Mouse (Mus musculus): Measurements from ENCODE around the gene Gm10563. TPM values are rescaled to one million over a fixed set of nuclear protein-coding genes. Genes with fewer than 3 reads are reported as not detected.
A peak's percentile ranks its signal among the peaks of the same experiment; 100 is the strongest.

Gm10563 gene
- polyA plus RNA-seq, 1 experiment from 2014 or later, result not detected

GRCm38 (mm10) chr4:155654456-155655298 is 9.5 kb upstream of the Gm10563 start:
- Histone ChIP-seq H3K9ac (ENCODE audit: low read depth, low read length) (peak overlapping the region; percentile 68), H3K27ac (ENCODE audit: low read depth, low read length) (no peak overlapping the region), H3K27me3 (ENCODE audit: control insufficient read depth, insufficient read depth, low read length) (peaks cover 22% of the 10 kb centered on the region), H3K4me2 (replicated peaks; ENCODE audit: low read depth, low read length) (peak overlapping the region; percentile 92), H3K36me3 (ENCODE audit: control insufficient read depth, insufficient read depth, low read length) (peaks cover 23% of the 10 kb centered on the region), H3K9me3 (ENCODE audit: control insufficient read depth, low read length) (no peaks in the 10 kb centered on the region), H3K4me3 (ENCODE audit: low read length) (peak overlapping the region; percentile 47), H3K4me1 (ENCODE audit: control insufficient read depth, insufficient read depth, low read length) (peaks cover 36% of the 10 kb centered on the region)
- ATAC-seq (ENCODE audit: low FRiP score, low TSS enrichment), result peak; percentile 41
- WGBS, result 2% methylated on average over 52 of the region's 52 CpGs

DNA sequence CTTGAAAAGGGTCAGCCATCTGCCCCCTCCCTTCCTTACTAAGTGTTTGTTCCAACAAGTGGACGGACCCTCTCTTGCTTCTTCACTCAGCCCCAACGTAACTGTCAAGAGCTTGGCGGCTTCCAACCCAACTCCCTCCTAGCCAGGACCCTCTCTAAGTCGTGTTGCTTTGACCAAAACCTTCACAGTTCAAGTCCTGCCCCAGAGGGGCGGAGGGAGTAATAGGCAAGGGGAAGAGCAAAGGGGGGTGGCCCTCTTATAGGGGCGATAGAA is 8.9 kb upstream of the Gm10563 start:
- no peak overlapping the region for H3K27ac ChIP-seq (ENCODE audit: low read depth, low read length)
- under 1% methylated on average over 6 of the region's 6 CpGs for WGBS
- H3K4me2 ChIP-seq (replicated peaks; ENCODE audit: low read depth, low read length), result peak overlapping the region; percentile 92
- no peak; the same call in 1 of the 2 replicates for ATAC-seq (ENCODE audit: low FRiP score, low TSS enrichment)
- peaks cover 36% of the 10 kb centered on the region for H3K4me1 ChIP-seq (ENCODE audit: control insufficient read depth, insufficient read depth, low read length)
- H3K9me3 ChIP-seq (ENCODE audit: control insufficient read depth, low read length), result no peaks in the 10 kb centered on the region
- peaks cover 22% of the 10 kb centered on the region for H3K27me3 ChIP-seq (ENCODE audit: control insufficient read depth, insufficient read depth, low read length)
- H3K9ac ChIP-seq (ENCODE audit: low read depth, low read length), result peak overlapping the region; percentile 68; the same call in 1 of the 2 replicates
- H3K36me3 ChIP-seq (ENCODE audit: control insufficient read depth, insufficient read depth, low read length), result peaks cover 29% of the 10 kb centered on the region
- peak overlapping the region; percentile 47 for H3K4me3 ChIP-seq (ENCODE audit: low read length)

DNA sequence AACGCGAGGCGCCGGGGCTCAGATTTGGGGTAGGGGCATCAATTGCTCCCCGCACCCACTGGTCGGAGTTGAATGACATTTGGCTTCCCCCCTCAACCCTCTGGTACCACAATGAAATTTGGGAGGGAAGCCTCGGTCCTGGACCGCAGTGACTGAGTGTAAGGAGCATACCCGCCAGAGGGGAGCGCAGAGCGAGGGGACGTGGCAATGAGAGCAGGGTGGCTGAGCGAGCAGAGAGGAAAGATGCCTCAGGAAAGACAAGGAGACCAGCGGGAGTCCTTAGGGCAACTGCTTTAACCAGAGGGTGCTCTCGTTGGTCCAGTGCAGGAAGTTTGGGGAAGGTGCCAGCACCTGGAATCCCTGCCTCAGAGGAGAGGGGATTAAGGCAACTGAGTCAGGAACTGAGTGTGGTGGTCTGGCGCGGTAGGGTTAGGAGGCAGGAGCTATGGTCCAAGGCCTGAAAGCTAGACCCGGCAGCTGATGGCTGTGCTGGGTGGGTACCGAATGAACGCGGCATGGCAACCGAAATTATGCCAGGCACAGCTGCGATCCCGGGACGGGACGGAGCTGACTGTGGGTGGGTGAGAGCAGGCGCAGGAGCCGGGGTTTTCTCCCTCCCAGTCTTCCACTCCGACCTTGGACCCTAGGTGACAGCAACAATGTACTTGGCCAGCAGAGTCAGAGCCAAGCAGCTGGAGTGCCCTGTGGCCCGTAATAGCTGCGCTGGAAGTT is 8.4 kb upstream of the Gm10563 start:
- peaks cover 22% of the 10 kb centered on the region for H3K27me3 ChIP-seq (ENCODE audit: control insufficient read depth, insufficient read depth, low read length)
- peak; percentile 34 for ATAC-seq (ENCODE audit: low FRiP score, low TSS enrichment)
- WGBS, result 3% methylated on average over 31 of the region's 31 CpGs
- H3K9ac ChIP-seq (ENCODE audit: low read depth, low read length), result peak overlapping the region; percentile 68; the same call in 1 of the 2 replicates
- H3K4me3 ChIP-seq (ENCODE audit: low read length), result peak overlapping the region; percentile 47
- no peak overlapping the region; the same call in 1 of the 2 replicates for H3K27ac ChIP-seq (ENCODE audit: low read depth, low read length)
- no peaks in the 10 kb centered on the region for H3K9me3 ChIP-seq (ENCODE audit: control insufficient read depth, low read length)
- peak overlapping the region; percentile 92 for H3K4me2 ChIP-seq (replicated peaks; ENCODE audit: low read depth, low read length)
- peaks cover 36% of the 10 kb centered on the region for H3K4me1 ChIP-seq (ENCODE audit: control insufficient read depth, insufficient read depth, low read length)
- peaks cover 34% of the 10 kb centered on the region for H3K36me3 ChIP-seq (ENCODE audit: control insufficient read depth, insufficient read depth, low read length)

DNA sequence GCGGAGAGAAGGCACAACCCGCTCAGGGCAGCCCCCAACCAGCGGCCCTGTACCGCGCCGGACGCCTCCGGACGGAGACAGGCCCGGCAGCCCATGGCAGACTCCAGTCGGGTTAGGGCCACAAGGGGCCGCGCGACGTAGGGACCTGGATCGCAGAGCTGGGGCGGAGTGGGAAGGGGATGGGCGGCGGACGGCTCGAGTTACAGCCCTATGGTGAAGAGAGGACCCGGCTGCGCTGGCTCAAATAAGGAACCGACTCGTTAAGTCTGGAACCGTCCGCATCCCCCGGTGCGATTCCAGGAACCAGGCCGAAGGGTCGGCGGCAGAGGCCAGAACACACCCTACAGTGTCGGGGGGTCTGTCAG is 7.9 kb upstream of the Gm10563 start, which contains the start of gene Mmp23:
Gene Mmp23, minus strand, starts transcription at position 299 of the 365 bp plus-strand sequence.
- peak; percentile 72 for ATAC-seq (ENCODE audit: low FRiP score, low TSS enrichment)
- H3K4me1 ChIP-seq (ENCODE audit: control insufficient read depth, insufficient read depth, low read length), result peaks cover 36% of the 10 kb centered on the region
- peak within 1 kb of the TSS; percentile 68 for H3K9ac ChIP-seq (ENCODE audit: low read depth, low read length)
- H3K9me3 ChIP-seq (ENCODE audit: control insufficient read depth, low read length), result no peaks in the 10 kb centered on the region
- peaks cover 22% of the 10 kb centered on the region for H3K27me3 ChIP-seq (ENCODE audit: control insufficient read depth, insufficient read depth, low read length)
- peak within 1 kb of the TSS; percentile 92 for H3K4me2 ChIP-seq (replicated peaks; ENCODE audit: low read depth, low read length)
- peak within 1 kb of the TSS; percentile 47 for H3K4me3 ChIP-seq (ENCODE audit: low read length)
- H3K27ac ChIP-seq (ENCODE audit: low read depth, low read length), result peak within 1 kb of the TSS; percentile 69
- under 1% methylated on average over 33 of the region's 33 CpGs for WGBS
- H3K36me3 ChIP-seq (ENCODE audit: control insufficient read depth, insufficient read depth, low read length), result peaks cover 39% of the 10 kb centered on the region

GRCm38 (mm10) chr4:155652283-155653085 is 7.3 kb upstream of the Gm10563 start:
- peak overlapping the region; percentile 92 for H3K4me2 ChIP-seq (replicated peaks; ENCODE audit: low read depth, low read length)
- peaks cover 44% of the 10 kb centered on the region for H3K36me3 ChIP-seq (ENCODE audit: control insufficient read depth, insufficient read depth, low read length)
- peak overlapping the region; percentile 69 for H3K27ac ChIP-seq (ENCODE audit: low read depth, low read length)
- peaks cover 22% of the 10 kb centered on the region for H3K27me3 ChIP-seq (ENCODE audit: control insufficient read depth, insufficient read depth, low read length)
- H3K4me3 ChIP-seq (ENCODE audit: low read length), result peak overlapping the region; percentile 47
- H3K9ac ChIP-seq (ENCODE audit: low read depth, low read length), result peak overlapping the region; percentile 68
- H3K9me3 ChIP-seq (ENCODE audit: control insufficient read depth, low read length), result no peaks in the 10 kb centered on the region
- ATAC-seq (ENCODE audit: low FRiP score, low TSS enrichment), result no peak; the same call in 1 of the 2 replicates
- H3K4me1 ChIP-seq (ENCODE audit: control insufficient read depth, insufficient read depth, low read length), result peaks cover 36% of the 10 kb centered on the region
- WGBS, result 19% methylated on average over 35 of the region's 36 CpGs

- Histone ChIP-seq H3K4me1 (ENCODE audit: control insufficient read depth, insufficient read depth, low read length) (peaks cover 36% of the 10 kb centered on the region), H3K9ac (ENCODE audit: low read depth, low read length) (peak overlapping the region; percentile 68; the same call in 1 of the 2 replicates), H3K27ac (ENCODE audit: low read depth, low read length) (peak overlapping the region; percentile 67; the same call in 1 of the 2 replicates), H3K4me2 (replicated peaks; ENCODE audit: low read depth, low read length) (peak overlapping the region; percentile 92), H3K36me3 (ENCODE audit: control insufficient read depth, insufficient read depth, low read length) (peaks cover 45% of the 10 kb centered on the region), H3K27me3 (ENCODE audit: control insufficient read depth, insufficient read depth, low read length) (peaks cover 22% of the 10 kb centered on the region), H3K4me3 (ENCODE audit: low read length) (peak overlapping the region; percentile 47; the same call in 1 of the 2 replicates), H3K9me3 (ENCODE audit: control insufficient read depth, low read length) (no peaks in the 10 kb centered on the region)
- WGBS, result 48% methylated on average over 15 of the region's 15 CpGs
- ATAC-seq (ENCODE audit: low FRiP score, low TSS enrichment), result peak; percentile 41
Measured at GRCm38 (mm10) chr4:155651553-155652269, 6.5 kb upstream of the Gm10563 start.

DNA sequence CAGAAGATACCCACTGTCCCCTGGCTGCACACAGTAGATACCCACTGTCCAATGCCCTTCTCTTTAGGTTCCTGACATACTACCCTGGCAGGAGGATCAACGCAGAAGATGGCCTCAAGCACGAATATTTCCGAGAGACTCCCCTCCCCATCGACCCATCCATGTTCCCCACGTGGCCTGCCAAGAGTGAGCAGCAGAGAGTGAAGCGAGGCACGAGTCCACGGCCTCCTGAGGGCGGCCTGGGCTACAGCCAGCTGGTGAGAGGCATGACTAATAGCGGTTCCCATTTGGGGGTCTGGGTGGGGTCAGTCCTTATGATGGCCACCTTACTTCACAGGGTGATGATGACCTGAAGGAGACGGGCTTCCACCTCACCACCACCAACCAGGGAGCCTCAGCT is 4.1 kb upstream of the Gm10563 start:
- H3K9me3 ChIP-seq (ENCODE audit: control insufficient read depth, low read length), result no peaks in the 10 kb centered on the region
- no peak overlapping the region for H3K9ac ChIP-seq (ENCODE audit: low read depth, low read length)
- no peak overlapping the region for H3K27ac ChIP-seq (ENCODE audit: low read depth, low read length)
- no peak for ATAC-seq (ENCODE audit: low FRiP score, low TSS enrichment)
- 87% methylated on average over 11 of the region's 11 CpGs for WGBS
- H3K4me1 ChIP-seq (ENCODE audit: control insufficient read depth, insufficient read depth, low read length), result peaks cover 26% of the 10 kb centered on the region
- H3K27me3 ChIP-seq (ENCODE audit: control insufficient read depth, insufficient read depth, low read length), result peaks cover 11% of the 10 kb centered on the region
- H3K36me3 ChIP-seq (ENCODE audit: control insufficient read depth, insufficient read depth, low read length), result peaks cover 54% of the 10 kb centered on the region
- H3K4me2 ChIP-seq (replicated peaks; ENCODE audit: low read depth, low read length), result no peak overlapping the region
- no peak overlapping the region for H3K4me3 ChIP-seq (ENCODE audit: low read length)

DNA sequence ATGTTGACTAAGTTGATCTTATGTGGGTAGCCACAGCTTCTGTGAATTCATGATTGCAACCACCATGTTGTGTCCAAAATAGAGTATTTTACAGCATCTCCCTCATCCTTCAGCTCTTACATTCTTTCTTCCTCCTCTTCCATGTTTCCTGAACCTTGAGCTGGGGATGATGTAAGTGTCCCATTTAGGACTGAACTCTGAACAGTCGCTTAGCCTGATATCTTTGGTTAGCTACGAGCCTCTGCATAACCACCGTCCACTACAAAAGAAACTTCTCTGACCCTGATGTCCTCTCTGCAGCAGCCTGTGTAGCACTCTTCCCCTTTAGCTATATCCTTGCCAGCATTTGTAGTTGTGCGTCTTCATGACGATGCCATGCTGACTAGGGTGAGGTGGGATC is 513 bp upstream of the Gm10563 start:
- H3K36me3 ChIP-seq (ENCODE audit: control insufficient read depth, insufficient read depth, low read length), result peaks cover 78% of the 10 kb centered on the region
- 95% methylated on average over 5 of the region's 5 CpGs for WGBS
- H3K4me3 ChIP-seq (ENCODE audit: low read length), result no peak overlapping the region
- no peaks in the 10 kb centered on the region for H3K27me3 ChIP-seq (ENCODE audit: control insufficient read depth, insufficient read depth, low read length)
- H3K27ac ChIP-seq (ENCODE audit: low read depth, low read length), result no peak overlapping the region
- H3K4me2 ChIP-seq (replicated peaks; ENCODE audit: low read depth, low read length), result no peak overlapping the region
- no peaks in the 10 kb centered on the region for H3K9me3 ChIP-seq (ENCODE audit: control insufficient read depth, low read length)
- no peak overlapping the region for H3K9ac ChIP-seq (ENCODE audit: low read depth, low read length)
- ATAC-seq (ENCODE audit: low FRiP score, low TSS enrichment), result no peak
- H3K4me1 ChIP-seq (ENCODE audit: control insufficient read depth, insufficient read depth, low read length), result no peaks in the 10 kb centered on the region
